Mouse (Mus musculus) spleen, adult 12 weeks (tissue): Measurements from ENCODE around the gene Map1b.

ENCODE experiments used
- DNase-seq: peaks from one replicate; pipeline ENCODE4 v3.0.0; 2022; ENCODE audit warnings: low spot score

Map1b gene

DNA sequence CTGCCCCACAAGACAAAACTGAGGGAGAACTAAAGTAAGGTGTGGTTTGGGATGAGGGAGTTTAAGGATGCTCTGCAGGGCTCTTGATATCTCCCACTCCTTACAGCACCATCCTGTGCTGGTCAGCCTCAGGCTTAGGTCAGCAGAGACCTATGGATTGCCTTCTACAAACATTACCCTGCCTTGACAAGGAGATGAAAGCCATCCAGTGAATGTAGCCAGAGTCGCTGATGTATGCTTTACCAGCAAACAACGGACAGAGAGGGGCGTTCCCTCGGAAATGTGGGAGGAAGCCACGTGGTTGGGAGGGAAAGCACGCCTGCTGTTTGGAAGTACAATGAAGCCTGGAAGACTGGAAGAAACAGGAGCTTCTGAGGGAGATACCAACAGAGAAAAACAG, 71.5 kb downstream of the Map1b start:
- no peak for DNase-seq

DNA sequence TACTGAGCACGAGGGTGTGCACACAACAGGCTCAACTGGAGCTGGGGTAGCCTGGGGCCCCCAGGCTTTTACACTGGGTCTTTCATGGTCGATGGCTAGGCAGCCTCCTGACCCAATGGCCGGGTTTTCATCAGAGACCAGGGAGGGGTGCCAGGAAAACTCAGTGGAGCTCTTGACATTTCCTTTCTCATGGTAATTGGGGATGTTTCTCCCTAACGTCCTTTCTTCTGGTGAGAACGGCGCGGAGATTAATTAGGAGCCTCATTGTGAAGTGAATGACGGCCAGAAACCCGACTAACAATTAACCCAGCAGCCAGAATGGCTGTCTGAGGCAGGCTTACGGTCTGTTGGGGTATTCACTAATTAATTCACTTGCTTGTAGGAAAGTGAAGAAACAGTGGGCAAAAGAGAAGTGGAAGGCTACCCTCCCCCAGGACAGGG, 71.9 kb downstream of the Map1b start:
- DNase-seq, result no peak

DNA sequence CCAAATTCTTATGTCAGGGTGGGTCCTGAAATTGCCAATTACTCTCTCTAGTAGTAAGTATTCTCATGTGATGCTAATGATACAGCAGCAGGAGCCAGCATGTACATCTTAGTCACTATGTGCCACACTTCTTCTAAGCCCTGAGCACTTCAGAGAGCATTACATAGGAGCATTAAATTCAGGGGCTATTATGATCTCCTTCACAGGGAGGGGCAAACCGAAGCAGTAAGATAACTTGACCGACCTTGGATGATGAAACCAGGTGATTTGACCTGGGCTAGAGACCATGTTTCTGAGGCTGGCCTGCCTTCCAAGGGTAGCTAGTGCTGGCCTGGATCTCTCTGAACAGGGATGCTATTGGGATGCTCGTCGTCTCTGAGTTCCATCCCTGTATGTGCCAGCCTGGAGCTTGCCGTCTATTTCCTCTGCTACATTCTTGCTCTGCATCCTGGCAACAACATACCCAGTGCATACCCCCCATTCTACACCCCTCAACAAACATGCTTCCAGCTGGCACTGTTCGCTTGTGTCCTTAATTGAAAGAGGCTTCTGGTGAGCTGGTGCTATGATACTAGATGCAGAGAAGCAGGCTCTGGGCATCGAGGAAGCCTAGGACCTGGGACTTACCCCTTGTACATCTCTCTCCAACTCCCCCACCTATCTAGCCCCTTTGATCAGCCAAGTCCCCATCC, 72.7 kb downstream of the Map1b start:
- no peak for DNase-seq

DNA sequence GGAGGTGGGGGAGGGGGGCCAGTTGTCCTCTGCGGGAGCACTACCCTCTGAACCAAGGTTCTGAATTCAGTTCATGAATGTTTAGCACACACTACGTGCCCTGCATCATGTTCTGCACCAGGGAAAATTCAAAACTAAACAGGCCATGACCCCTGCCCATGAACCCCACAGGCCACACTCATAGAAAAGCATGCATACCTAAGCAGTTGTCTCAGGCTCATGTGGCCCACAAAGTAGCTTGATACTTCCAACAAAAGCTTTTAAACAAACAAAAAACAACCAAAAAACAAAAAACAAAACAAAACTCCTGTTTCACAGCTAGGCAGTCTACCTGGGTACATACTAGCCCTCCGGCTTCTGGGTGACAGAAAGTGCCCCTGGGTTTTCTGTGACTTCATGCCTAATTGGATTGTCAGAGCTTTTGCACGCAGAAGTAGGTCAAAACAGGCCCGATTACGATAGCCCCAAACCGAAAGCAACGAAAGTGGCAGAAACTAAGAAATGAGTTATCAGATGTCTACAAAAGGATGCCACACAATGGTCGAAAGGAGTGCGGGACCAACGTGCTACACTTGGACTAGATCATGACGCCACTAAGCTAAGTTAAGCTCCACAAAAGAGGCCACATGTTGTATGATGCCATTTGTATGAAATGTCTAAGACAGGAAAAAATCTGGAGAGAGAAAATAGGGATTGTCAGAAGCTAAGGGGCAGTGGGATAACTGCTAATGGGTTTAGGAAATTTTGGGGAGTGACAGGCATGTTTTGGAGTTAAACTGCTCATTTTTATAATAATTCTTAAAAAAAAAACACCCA, 73.7 kb downstream of the Map1b start:
- DNase-seq, result no peak

DNA sequence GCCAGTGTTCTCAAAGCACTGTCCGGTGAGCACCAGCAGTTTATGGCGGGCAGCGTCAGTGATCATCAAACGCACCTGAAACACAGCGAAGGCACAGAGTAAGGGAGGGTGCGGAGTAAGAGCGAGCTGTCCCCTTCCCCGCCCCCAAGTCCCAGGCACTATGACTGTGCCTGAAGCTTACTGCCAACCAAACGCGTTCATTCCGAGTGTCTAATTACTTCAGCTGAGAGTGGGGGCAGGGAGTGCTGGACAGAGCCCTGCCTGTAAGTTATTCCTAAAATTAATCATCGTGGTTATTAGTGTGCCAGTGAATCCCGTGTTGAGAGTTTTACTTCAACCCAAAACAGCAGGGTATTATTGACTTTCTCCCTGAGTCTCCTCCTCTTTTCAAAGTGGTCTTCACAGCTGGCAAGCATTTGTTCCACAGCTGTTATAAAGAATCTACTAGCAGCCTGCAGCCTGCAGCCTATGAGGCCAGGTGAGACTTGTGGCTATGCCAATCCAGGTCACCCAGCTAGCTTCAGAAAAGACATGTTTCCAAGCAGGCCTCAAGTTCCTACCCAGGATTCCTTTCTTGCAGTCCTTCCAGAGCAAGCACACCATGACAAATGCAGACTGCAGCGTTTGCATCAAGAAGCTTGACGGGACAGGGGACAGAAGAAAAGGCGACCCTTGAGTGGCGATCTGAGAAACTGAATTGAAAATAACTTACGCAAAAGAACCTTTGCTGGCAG, 74.5 kb downstream of the Map1b start:
- DNase-seq, result no peak

DNA sequence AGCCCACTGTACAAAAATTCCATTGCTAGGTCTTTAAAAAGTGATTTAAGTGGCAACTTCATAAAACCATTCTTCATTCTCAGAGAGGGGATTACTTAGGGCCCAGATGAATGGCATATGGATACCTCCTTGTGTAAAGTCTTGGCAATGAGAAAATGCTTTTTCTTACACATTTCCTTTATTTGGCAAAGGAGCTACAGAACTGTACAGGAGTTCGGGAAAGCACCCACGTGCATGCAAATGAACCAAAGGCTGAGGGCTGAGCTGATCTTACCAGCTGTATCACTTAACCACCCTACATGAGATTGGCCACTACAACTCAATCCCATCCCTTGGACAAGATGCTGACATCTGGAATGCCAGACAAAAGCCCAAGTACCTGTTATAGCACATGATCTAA, 76.1 kb downstream of the Map1b start:
- no peak for DNase-seq

DNA sequence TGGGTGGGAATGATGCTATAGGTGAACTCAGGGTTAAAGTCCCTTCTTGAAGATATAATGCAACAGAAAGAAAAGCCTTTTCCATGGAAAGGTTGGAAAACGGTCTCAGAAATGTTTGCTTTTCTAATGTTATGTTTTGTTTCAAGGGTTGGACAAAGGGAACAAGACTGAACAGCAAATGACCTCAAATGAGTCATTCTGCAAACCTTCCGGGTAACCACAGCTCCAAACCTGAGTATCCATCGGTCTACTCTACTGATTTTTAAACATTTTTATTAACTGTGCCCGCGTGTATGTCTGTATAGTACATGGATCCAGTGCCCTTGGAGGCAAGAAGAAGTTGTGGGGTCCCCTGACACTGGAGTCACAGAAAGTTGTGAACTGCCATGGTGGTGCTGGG, 77.0 kb downstream of the Map1b start:
- DNase-seq, result no peak

DNA sequence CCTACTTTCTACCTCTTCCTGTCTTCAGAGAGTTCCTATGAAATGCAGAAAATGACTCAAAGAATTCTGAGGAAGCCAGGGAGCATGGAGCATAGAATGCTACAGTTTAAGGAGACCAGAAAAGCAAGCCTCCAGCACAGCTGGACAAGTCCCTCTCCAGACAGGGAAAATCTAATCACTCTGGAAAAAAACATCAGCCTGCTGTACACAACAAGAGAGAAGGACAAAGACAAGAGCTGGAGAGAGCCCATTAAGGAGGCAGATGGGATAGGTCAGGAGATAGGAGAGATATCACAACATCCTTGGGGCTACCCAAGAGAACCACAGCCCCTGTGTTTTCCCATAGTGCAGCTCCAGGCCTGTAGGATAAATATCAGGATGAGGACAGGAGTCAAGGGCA, 79.3 kb downstream of the Map1b start:
- no peak for DNase-seq

DNA sequence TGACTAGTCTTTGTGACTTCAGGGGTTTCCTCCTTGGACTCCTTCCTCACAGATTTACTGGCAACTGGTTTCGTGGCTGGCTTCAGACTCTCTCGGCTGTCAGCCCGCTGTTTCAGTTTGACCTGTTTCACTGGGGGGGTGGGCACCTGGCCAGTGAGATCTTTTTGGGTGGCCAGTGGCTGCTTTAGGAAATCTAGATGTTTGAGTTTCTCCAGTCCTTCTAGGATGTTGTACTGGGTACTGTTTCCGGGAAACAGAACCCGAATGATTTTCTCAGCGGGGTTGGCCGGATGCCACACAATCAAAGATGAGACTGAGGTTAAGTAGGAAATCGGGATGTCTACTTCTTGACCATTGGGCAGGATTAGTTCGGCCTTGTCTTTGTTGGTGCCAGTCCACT, 81.8 kb downstream of the Map1b start:
- DNase-seq, result no peak

DNA sequence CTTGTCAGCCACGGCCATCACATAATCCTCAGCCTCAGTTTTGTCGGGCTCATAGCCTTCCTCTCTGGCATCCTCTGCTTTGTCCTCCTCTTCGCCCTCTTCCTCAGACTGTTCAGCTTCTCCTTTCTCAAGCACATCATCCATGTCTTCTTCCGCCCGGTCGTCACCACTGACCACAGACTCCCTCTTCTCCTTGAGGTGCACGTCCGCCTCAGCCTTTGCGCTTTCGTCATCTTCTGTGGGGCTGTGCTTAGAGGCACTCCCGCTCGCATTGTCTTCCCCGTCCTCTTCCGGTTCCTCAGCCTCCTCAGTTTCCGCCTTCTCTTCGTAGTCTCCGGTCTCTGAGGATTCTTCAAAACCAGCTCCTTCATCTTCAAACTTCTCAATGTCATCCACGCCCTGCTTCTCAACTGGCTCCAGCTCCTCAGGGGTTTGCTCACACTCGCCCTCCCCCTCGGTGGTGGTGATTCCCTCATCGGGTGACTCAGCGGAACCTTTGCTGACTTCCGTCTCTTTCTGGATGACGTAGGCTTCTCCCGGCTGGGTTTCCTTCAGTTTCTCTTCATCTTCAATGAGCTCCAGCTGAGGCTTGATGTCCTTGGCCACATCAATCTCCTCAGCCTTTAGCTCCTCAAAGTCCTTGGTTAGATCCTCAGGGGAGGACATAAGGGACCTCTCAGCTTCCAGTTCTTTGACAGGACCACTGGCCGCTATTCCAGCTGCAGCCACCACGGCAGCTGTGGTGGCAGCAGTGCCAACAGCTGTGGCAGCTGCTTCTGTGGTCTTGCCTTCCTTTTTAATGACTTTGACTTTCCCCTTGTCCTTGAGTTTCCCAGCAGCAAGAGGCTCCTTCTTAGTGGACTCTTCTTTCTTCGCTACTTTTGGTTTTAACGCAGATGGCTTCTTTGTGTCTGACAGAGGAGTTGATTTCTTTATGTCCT, 83.0 kb downstream of the Map1b start:
- no peak for DNase-seq

DNA sequence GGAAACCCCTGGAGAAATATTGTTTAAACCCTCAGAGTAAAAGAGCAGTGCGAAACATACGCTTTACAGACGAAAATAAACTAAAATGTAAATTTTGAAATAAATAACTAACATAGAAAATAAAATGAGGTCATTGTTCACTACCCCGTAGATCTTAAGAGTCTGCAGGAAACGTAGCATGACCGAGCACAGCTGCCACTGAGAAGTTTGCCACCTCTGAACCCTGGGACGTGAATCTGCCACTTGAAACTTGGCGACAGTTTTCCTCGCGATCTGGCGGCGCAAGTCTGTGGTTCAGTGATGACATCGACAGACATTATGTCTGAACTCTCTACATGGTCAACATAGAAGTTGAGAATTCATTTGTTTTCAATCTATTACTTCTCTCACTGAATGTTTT, 92.8 kb downstream of the Map1b start:
- no peak for DNase-seq

DNA sequence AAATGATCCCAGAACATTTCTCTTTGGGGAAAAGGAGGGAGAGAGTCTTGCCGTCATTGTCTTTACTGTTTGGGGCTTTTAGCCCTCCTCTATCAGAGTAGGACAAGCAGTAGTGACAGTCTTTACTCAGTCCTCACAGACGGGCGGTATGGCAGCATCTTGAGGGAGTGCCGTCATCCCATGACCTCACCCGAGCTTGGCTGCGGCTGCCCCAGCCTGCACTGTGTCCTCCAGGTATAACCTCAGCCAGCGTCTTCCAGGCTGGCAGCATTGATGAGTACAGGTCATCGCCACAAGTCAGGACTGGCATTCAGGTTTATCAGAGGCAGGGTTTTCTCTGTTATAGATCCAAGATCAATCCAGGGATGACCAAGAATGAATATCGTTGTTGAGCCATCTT, 99.7 kb downstream of the Map1b start:
- DNase-seq, result no peak

DNA sequence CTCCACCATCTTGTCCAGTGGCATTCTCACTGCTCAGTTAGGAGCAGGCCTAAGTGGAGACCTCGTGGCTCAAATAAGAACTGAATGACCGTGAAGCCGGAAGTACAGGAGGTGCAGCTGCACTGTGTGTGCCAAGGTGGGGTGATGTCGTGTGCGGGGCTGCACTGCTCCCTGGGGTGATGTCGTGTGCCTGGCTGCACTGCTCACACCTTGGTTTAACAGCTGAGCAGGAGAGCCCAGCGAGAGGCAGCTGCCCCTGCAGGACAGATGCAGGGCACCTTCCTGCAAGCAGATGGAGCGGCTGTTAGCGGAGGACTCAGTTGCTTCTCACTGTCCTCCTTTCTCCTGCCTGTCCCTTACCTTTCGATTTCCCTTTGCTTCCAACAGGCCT, 102.0 kb downstream of the Map1b start:
- DNase-seq, result no peak

DNA sequence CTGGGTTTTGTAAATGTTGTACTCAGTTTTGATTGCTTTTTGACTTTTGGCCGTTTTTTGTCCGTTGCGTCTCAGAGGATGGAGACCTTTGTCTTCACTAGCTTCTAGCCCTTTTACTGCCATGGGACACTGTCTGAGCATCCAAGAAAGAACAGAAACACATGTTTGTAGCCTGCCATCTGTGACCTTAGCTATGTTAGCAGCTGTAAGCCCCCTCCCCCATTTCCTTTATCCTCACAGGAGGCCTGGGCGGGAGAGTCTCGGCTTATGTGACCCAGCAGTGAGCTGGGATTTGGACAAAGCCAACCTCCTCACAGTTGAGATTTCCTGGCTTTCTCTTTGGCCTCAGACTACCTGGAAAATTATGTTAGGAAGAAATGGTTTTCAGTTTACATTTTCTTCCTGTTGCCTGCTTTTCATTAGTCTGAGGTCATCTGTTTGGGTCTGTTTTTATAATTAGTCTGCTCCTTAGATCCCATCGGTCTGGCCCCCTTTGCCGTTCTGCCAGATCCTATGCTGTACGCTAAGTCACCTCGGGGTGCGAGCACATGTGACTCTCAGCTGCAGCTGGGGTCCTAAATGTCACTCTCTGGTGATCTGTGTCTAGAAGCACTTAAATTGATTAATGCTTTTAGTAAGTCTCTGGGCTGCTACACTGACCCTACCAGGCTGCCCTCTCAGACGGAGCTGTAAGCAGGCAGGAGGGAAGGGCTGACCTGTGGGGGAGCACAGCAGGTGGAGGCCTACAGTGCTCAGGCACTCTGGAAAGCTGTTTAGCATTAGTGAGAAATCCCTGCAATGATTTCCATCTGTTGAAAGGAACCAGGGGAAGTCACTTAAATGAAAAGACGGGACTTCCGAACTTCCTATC, 102.6 kb downstream of the Map1b start:
- DNase-seq, result no peak

DNA sequence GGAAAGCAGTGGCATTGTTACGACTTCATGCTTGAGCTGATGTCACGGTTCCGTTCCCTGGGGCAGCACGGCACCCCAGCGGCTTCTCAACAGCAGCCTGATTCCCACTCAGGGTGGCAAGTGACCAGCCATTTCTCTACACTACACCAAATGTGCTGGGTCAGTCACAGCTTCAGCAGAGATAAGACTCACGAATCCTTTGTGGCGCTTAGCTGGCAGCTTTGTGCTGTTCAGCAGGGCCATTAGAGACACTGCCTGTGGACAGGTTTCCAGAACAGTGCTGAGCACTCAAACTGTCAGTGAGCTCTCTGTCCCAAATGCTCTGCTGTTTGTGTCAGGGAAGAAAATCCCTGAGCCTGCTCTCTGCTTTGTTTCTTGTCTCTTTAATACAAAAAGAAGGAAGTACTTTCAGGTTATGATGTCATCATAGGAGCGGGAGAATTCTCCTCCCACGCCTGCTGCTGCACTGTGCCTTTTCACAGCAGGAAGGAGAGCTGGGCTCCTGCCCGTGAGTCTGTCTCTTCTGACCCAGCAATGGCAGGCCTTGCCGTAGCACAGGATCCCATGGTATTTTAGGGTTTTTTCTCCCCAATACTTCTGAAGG, 103.8 kb downstream of the Map1b start:
- DNase-seq, result no peak

DNA sequence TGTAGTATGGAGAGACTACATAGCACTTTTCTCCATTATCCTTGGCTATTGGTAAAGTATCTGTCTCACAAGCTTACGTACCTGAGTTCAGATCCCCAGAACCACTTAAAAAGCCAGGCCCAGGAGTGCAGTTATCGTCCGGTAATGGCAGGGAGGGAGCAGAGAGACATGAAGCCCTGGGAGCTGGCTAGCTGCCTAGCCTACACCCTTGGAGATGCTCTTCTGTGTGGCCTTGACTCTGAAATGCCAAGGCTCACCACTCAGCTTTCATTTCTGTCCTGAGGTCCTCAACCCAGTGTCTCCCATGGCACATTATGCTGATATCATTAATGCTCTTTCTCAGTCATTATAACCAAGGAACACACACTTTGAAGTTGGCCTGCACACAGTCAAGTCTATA, 104.6 kb downstream of the Map1b start:
- DNase-seq, result no peak

DNA sequence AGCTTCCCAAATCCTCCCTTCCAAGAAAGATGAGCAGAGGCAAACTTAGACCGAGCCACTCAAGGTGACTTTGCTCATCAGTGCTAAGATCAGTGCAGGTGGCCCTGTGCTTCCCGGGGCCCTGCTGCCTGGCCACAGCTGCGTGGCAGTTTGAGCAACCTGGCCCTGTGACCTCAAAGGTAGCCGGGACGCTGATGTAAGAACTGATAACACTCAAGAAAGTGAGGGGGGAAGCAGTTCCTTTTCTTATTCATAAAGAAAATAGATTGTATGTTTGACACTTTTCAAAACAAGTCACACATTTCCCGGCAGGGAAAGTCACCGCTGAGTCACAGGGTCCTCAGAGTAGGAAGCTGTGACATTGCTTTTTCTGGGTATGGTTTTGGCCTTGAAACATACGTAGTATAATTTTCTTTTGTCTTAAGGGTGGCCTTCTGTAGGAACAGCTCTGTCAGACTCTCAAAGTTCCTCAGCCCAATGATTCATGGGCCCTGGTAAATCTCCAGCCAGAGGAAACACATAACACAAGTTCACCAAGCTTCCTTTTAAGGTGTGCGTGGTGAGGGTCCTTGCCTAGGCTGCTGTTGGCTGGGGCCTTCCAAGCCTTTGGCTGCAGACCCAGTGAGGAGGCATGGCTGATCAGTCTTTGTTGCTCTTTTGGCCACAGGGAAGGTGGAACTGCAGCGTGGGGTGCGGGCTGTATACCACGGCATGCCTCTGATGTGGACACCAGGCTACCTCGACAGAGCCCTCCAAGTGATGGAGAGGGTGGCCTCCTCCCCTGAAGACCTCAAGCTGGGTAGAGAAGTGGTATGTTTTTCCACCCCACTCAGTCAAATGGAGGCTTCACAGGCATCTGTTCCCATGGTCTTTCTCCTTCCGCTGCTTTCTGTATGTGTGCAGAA, 105.5 kb downstream of the Map1b start:
- DNase-seq, result no peak

DNA sequence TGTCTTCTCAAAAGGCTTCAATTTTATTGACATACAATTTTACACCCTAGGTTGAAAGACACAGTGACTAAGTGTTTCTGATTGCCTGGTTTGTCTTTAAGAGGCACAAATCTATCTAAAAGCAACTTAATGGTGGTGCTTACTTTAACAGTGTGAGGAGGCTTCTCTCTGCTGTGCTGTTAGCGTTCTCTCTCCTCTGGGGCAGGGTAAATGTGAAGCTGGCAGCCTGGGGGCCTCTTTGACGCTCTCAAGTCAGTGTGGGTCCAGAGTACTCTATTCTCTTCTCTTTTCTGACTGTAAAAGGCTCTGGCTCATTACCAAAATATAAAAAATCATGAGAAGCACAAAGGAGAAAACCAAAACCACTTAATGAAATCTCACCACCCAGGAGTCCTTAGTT, 107.1 kb downstream of the Map1b start:
- DNase-seq, result no peak

DNA sequence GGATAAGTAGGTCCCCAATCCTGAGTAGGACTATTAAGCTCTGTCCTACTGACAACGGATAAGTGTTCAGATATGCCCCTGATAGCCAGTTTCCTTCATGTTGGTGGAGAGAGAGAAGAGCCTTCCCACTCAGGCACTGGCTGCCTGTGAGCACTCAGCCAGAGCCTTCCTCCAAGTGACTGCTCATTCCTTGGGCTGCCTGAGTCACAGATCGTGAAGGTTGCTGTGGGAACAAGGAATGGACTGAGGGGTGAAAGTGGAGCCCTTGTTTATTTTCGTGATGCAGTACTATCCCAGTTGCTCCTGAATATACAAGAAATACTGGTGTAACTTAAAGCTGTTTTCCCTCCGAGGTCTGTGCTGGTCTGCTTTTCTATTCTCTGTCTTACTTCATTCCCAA, 117.0 kb downstream of the Map1b start:
- DNase-seq, result no peak
